Mouse (Mus musculus): ENCODE measurements around the gene AC140267.1.

GRCm38 (mm10) chr15:80199556-80199955 is 36.1 kb upstream of the AC140267.1 start:
- TF ChIP-seq GATA1 (IDR thresholded peaks at IDR 0.05; ENCODE audit: low read length) (no peak), TAL1 (IDR thresholded peaks at IDR 0.05; ENCODE audit: low read length) (no peak)

All from erythroblast, embryonic 14.5 days (primary cell).